Mouse (Mus musculus) spleen, adult 2 months (tissue): ENCODE measurements around the gene Zfp777.

Experiments used
- CTCF ChIP-seq: fragments of 200-500 bp; IDR thresholded peaks from 2 replicates; pipeline ENCODE4 v1.5.1; 2011; ENCODE audit warnings: mild to moderate bottlenecking, inconsistent platforms; ENCODE audit not compliant: insufficient read depth, insufficient read length, insufficient replicate concordance; ENCODE audit errors: extremely low read depth
- POLR2A ChIP-seq: fragments of 200-500 bp; IDR thresholded peaks from 2 replicates; pipeline ENCODE4 v1.6.1; 2011; ENCODE audit warnings: low read depth, low read length, inconsistent platforms

DNA sequence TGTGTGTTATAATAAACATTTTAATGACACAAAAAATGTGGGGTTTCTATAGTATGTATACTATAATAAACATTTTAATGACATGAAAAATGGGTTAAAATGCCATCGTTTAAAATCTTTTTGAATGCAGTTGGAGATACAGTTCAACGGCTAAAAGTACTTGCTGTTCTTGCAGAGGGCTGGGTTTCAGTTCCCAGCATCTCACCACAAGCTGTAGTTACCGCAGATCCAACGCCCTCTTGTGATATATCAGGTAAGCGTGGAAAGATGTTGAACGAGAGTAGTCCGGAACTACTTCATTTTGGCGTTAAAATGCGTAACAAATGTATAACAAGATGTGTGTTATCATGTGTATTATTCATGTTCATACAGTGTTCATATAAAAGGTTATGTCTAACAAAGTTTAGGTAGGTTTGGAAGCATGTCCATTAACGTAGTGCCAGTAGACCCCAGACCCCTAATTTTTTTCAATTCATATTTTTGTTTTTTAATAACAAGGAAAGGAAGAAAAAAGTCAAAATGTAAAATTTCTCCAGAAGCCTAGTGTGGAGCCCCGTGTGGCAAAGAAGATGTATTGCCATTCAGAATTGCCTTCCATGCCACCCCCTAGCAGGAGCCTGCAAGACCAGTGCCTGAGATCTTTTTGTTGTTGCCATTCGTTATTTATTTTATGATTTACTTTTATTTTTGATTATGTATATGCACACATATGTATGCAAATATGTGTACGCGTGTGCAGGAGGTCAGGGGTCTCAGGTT is 38.4 kb upstream of the Zfp777 start:
- no peak for TF ChIP-seq CTCF
- no peak for TF ChIP-seq POLR2A
